Mouse (Mus musculus) cerebellum, adult 18-20 months (tissue): ENCODE results near the gene Gm5901.
A peak's percentile ranks its signal among the peaks of the same experiment; 100 is the strongest.
"Not testable (repeated sequence)": the region's sequence is repeated elsewhere in the genome, so short reads cannot be mapped to it uniquely, and the experiment has no call there.

Source experiments
- DNase-seq, 2 experiments: peaks; one replicate each; pipeline ENCODE4 v3.0.0; 2021

The Gm5901 gene

GRCm38 (mm10) chr7:105374866-105375265 is at the start of gene Gm5901:
Gene Gm5901, plus strand, starts transcription at chr7:105375038.
- DNase-seq = no peak

GRCm38 (mm10) chr7:105325302-105325701 is 49.5 kb upstream of the Gm5901 start:
- DNase-seq = no peak

- DNase-seq = no peak
Measured at GRCm38 (mm10) chr7:105334004-105334403, 40.8 kb upstream of the Gm5901 start, which contains the start of gene Olfr690. Gene Olfr690, minus strand, starts transcription at chr7:105334104.

GRCm38 (mm10) chr7:105342170-105342569 is 32.7 kb upstream of the Gm5901 start, which contains the start of gene Olfr691:
Gene Olfr691, minus strand, starts transcription at chr7:105342270.
- DNase-seq = no peak

GRCm38 (mm10) chr7:105342752-105343151 is 32.1 kb upstream of the Gm5901 start:
- DNase-seq = no peak

GRCm38 (mm10) chr7:105356064-105356463 is 18.8 kb upstream of the Gm5901 start:
- not testable (repeated sequence) for DNase-seq

GRCm38 (mm10) chr7:105356487-105356886 is 18.4 kb upstream of the Gm5901 start:
- DNase-seq = not testable (repeated sequence)

GRCm38 (mm10) chr7:105361713-105362112 is 13.1 kb upstream of the Gm5901 start:
- DNase-seq = no peak

GRCm38 (mm10) chr7:105367268-105367667 is 7.6 kb upstream of the Gm5901 start:
- DNase-seq = no peak

GRCm38 (mm10) chr7:105367930-105368329 is 6.9 kb upstream of the Gm5901 start, which contains the start of gene Olfr692:
Gene Olfr692, plus strand, starts transcription at chr7:105368230.
- no peak for DNase-seq

- DNase-seq = no peak
Measured at GRCm38 (mm10) chr7:105368521-105368920, 6.3 kb upstream of the Gm5901 start.

GRCm38 (mm10) chr7:105372912-105373311 is 1.9 kb upstream of the Gm5901 start:
- DNase-seq = no peak

- peak; percentile 23 to 41 for DNase-seq
Measured at GRCm38 (mm10) chr7:105373509-105373908, 1.3 kb upstream of the Gm5901 start.

GRCm38 (mm10) chr7:105373976-105374375 is 862 bp upstream of the Gm5901 start:
- no peak for DNase-seq

GRCm38 (mm10) chr7:105380329-105380728 is 5.5 kb downstream of the Gm5901 start:
- no peak for DNase-seq

- no peak for DNase-seq
Measured at GRCm38 (mm10) chr7:105387696-105388095, 12.9 kb downstream of the Gm5901 start.

- no peak for DNase-seq
Measured at GRCm38 (mm10) chr7:105390236-105390635, 15.4 kb downstream of the Gm5901 start.

- peak; percentile 61 to 70 for DNase-seq
Measured at GRCm38 (mm10) chr7:105394606-105395005, 19.8 kb downstream of the Gm5901 start.

GRCm38 (mm10) chr7:105395131-105395820 is 20.4 kb downstream of the Gm5901 start:
- DNase-seq = no peak

- no peak for DNase-seq
Measured at GRCm38 (mm10) chr7:105396126-105396525, 21.3 kb downstream of the Gm5901 start.

GRCm38 (mm10) chr7:105399058-105399934 is 24.5 kb downstream of the Gm5901 start:
- no peak for DNase-seq

GRCm38 (mm10) chr7:105399935-105400624 is 25.2 kb downstream of the Gm5901 start, which contains the start of gene Fam160a2:
Gene Fam160a2, minus strand, starts transcription at chr7:105400054.
- DNase-seq = peak; percentile 100

- DNase-seq = no peak
Measured at GRCm38 (mm10) chr7:105404268-105404667, 29.4 kb downstream of the Gm5901 start, which contains the start of gene Cnga4. Gene Cnga4, plus strand, starts transcription at chr7:105404568.
